Mouse (Mus musculus): ENCODE data around the gene Padi6. TPM values are rescaled to one million over a fixed set of nuclear protein-coding genes. Genes with fewer than 3 reads are reported as not detected.
A peak's percentile ranks its signal among the peaks of the same experiment; 100 is the strongest.

Padi6 gene
- polyA plus RNA-seq, 1 experiment from 2014 or later = not detected

DNA sequence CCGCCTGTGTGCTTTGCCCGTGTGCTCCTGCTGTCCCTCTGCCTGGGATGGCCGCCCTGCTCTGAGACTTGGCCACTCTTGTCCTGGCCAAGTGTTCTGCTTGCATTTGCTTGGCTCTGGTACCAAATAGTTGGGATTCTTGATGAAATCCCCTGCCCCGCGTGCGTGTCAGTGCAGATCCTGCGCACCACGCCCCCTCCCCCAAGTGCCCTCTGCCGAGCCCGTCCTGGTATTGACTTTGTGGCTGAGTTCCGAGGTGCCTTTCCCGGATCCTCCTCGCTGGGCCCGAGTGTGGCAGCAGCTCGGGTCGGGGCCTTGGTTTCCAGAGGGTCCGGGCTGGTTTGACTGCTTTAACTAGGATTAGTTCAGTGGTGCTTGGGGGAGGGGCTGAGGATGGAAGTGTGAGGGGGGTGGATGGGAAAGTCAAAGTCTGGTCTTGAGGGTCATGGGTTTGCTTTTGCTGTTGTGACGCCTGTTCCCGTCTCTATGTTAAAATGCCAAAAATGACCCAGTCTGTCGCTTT lies 20.4 kb downstream of the Padi6 start:
- no peak overlapping the region for H3K4me3 ChIP-seq (replicated peaks)
- 91% methylated on average over 20 of the region's 20 CpGs for WGBS
- no peaks in the 10 kb centered on the region for H3K9me3 ChIP-seq (replicated peaks)
- ATAC-seq (ENCODE audit: low FRiP score) = no peak
- H3K4me2 ChIP-seq = no peak overlapping the region
- no peak overlapping the region for H3K27ac ChIP-seq (replicated peaks)
- peaks cover 55% of the 10 kb centered on the region for H3K36me3 ChIP-seq
- no peaks in the 10 kb centered on the region for H3K27me3 ChIP-seq (replicated peaks)
- H3K4me1 ChIP-seq = peaks cover 14% of the 10 kb centered on the region; the same call in 1 of the 2 replicates
- H3K9ac ChIP-seq (replicated peaks) = 0 out of 2 replicates have a peak overlapping the region, but pooled peaks have one; percentile 10

DNA sequence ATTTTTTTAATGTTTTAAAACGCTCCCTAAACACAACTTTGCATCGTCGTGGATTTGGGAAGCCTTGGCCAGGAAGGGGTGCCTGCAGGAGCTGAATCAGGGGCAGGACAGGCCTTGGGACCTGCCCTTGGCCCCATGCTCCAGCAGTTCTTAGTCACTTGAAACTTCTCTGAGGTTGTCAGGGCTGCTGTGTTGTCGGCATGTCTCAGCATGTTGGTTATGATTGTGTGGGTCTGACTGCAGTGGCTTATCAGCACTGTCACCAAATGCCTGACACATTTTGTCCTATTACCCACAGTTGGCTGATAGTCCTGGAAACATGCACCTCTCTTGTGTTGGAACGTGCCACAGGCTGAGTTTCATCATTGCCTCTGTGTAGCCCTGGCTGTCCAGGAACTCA lies 22.4 kb downstream of the Padi6 start:
- H3K9me3 ChIP-seq (replicated peaks) = no peaks in the 10 kb centered on the region
- no peak for ATAC-seq (ENCODE audit: low FRiP score)
- H3K27me3 ChIP-seq (replicated peaks) = no peaks in the 10 kb centered on the region
- H3K27ac ChIP-seq (replicated peaks) = no peak overlapping the region
- H3K9ac ChIP-seq (replicated peaks) = no peak overlapping the region
- H3K4me2 ChIP-seq = no peak overlapping the region
- WGBS = 92% methylated on average over 5 of the region's 5 CpGs
- H3K4me3 ChIP-seq (replicated peaks) = no peak overlapping the region
- peaks cover 75% of the 10 kb centered on the region for H3K36me3 ChIP-seq
- H3K4me1 ChIP-seq = peaks cover 14% of the 10 kb centered on the region; the same call in 1 of the 2 replicates

DNA sequence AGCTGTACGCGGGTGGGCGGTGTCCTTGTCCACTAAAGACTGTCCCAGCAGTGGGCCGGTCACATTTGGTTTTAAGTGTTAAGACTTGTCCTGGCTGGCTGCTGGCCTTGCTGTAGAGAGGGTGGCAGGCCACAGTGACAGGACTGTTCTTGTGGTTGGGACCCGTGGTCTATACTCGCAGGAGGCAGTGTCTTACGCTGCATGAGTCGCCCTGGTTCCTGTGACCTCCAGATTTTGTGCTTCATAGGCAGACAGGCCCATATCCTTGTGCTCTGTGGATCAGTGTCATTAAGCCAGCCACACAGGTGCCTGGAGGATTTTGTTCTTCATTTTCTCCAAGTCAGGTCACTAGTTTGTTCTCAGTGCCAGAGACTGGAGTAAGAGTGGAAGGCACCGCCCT lies 24.0 kb downstream of the Padi6 start:
- Histone ChIP-seq H3K9me3 (replicated peaks) (no peaks in the 10 kb centered on the region), H3K4me3 (replicated peaks) (no peak overlapping the region)
- WGBS = 94% methylated on average over 9 of the region's 9 CpGs

DNA sequence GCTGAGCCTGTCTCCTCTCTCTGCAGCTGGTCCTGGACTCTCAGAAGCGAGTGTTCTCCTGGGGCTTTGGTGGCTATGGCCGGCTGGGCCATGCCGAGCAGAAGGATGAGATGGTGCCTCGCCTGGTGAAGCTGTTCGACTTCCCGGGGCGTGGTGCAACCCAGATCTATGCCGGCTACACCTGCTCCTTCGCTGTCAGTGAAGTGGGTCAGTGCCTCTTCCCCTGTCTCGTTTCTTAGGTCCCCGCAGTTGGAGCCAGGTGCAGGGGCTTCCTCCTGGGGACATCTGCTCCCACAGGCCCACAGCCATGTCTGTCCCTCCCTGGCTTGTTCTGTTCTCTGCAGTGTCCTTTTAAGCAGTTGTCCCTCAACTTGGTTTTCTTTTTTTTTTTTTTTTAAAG lies 25.4 kb downstream of the Padi6 start:
- Histone ChIP-seq H3K27ac (replicated peaks) (no peak overlapping the region), H3K9ac (replicated peaks) (no peak overlapping the region), H3K27me3 (replicated peaks) (no peaks in the 10 kb centered on the region), H3K4me1 (peaks cover 15% of the 10 kb centered on the region), H3K4me2 (no peak overlapping the region), H3K36me3 (peaks cover 85% of the 10 kb centered on the region), H3K9me3 (replicated peaks) (no peaks in the 10 kb centered on the region), H3K4me3 (replicated peaks) (no peak overlapping the region)
- ATAC-seq (ENCODE audit: low FRiP score) = no peak
- 92% methylated on average over 11 of the region's 11 CpGs for WGBS

More for the DNA sequence above, 24.0 kb downstream of the Padi6 start:
- H3K27me3 ChIP-seq (replicated peaks) = no peaks in the 10 kb centered on the region
- peaks cover 14% of the 10 kb centered on the region for H3K4me1 ChIP-seq
- peaks cover 85% of the 10 kb centered on the region for H3K36me3 ChIP-seq
- H3K4me2 ChIP-seq = no peak overlapping the region
- no peak for ATAC-seq (ENCODE audit: low FRiP score)
- no peak overlapping the region for H3K9ac ChIP-seq (replicated peaks)
- no peak overlapping the region for H3K27ac ChIP-seq (replicated peaks)

DNA sequence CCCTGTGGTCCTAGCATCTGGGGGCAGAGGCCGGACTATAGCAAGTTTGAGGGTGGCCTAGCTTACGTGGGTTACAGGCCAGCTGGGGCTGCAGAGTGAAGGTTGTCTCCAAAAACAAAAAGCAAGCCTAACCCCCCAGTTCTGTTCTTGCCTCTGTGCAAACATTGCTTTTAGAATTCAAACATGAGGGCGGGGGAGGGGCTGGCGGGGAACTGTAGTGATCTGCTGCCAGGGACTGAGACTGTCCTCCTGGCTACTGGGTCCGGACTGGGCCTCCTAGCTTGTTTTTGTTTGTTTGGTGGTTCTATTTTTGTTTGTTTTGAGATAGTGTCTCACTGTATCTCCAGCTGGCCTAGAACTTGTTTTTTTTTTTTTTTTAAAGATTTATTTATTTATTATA lies 27.9 kb downstream of the Padi6 start:
- 85% methylated on average over 5 of the region's 5 CpGs for WGBS
- Histone ChIP-seq H3K9ac (replicated peaks) (no peak overlapping the region), H3K27ac (replicated peaks) (peak overlapping the region; percentile 52), H3K4me1 (peaks cover 15% of the 10 kb centered on the region), H3K4me2 (no peak overlapping the region), H3K36me3 (peaks cover 85% of the 10 kb centered on the region), H3K9me3 (replicated peaks) (no peaks in the 10 kb centered on the region), H3K27me3 (replicated peaks) (no peaks in the 10 kb centered on the region), H3K4me3 (replicated peaks) (no peak overlapping the region)
- ATAC-seq (ENCODE audit: low FRiP score) = peak; percentile 22; the same call in 1 of the 2 replicates

DNA sequence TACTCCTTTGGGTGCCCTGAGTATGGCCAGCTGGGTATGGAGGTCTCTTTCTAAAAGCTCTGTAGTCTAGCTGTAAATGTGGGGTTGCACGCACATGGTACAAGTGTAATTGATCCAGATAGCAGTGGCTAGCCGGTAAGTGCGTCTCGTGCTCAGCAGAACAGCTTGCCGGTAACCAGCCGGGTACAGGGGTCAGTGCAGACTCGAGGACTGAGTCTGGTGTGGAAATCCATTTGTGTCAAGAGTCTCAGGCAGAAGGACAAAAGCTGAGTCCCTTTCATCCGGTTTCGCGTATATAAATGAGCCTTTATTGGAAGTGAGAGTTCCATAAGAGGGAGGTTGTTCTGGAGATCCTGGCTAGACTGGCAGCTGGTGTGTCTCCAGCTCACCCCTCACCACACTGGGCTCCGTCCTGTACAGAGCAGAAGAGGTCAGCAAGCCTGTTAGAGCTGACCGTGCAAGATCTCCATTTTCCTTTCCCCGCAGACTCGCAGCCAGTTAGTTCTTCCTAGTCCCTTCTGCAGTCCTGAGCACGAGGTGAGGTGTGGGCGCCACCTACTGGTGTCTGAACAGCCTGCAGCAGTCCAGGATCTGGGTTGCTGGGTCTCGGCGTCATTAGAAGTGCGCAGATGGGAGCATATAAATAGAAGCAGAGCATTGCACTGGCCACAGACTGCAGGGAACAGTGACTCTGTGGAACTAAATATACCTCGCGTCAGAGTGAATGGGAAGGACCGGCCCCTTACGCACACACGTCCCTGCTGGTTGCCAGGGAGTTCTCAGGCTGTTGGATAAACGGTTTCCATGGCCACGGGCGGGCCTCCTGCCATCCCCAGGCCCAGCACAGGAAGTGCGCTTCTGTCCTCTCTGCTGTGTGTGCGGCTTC lies 28.7 kb downstream of the Padi6 start:
- peaks cover 16% of the 10 kb centered on the region for H3K4me1 ChIP-seq
- no peaks in the 10 kb centered on the region for H3K9me3 ChIP-seq (replicated peaks)
- H3K4me3 ChIP-seq (replicated peaks) = no peak overlapping the region
- WGBS = 29% methylated on average over 29 of the region's 29 CpGs
- H3K27ac ChIP-seq (replicated peaks) = peak overlapping the region; percentile 69
- no peak overlapping the region for H3K9ac ChIP-seq (replicated peaks)
- ATAC-seq (ENCODE audit: low FRiP score) = peak; percentile 88
- no peak overlapping the region for H3K4me2 ChIP-seq
- peaks cover 85% of the 10 kb centered on the region for H3K36me3 ChIP-seq
- no peaks in the 10 kb centered on the region for H3K27me3 ChIP-seq (replicated peaks)

DNA sequence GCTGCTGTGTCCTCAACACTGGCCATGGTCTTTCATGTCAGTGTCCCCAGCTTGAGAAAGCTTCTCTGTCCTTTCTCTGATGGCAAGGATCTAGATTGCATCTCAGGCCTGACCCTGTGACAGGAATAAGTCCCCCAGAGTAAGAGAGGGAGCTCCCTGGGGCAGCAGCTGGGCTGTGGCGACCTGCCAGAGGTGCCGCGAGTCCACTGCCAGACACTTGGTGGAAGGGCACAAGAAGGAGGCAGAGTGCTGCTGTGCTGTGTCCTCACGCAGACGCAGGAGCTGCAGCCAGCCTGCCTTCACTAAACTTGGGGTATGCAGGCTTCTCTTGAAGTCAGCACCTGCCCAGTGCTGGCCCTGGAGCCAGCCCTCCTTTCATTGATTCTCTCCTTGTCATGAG lies 31.1 kb downstream of the Padi6 start:
- Histone ChIP-seq H3K27me3 (replicated peaks) (no peaks in the 10 kb centered on the region), H3K4me1 (peaks cover 35% of the 10 kb centered on the region), H3K9ac (replicated peaks) (no peak overlapping the region), H3K9me3 (replicated peaks) (no peaks in the 10 kb centered on the region), H3K36me3 (peaks cover 80% of the 10 kb centered on the region), H3K4me2 (no peak overlapping the region), H3K4me3 (replicated peaks) (no peak overlapping the region), H3K27ac (replicated peaks) (no peak overlapping the region)
- WGBS = 83% methylated on average over 5 of the region's 5 CpGs
- no peak for ATAC-seq (ENCODE audit: low FRiP score)

DNA sequence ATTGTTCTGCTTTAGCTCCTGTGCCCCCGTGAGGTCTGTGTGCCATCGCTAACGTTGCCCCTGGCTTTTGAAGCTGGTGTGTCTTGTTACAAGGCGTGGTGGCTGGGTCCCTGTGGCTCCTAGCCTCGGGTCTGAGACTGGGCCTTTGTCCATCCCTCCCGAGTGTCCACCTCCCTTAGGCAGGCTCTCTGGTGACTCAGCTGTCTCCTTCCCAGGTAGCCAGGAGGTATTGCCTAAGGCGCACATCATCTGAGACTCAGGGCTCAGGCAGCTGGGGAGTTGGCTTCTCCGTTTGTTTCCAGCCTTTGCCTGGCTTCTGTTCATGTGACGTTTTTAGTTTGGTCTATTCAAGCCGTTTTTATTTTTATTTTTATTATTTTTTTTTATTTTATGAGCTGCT lies 31.7 kb downstream of the Padi6 start:
- ATAC-seq (ENCODE audit: low FRiP score) = no peak
- H3K4me2 ChIP-seq = no peak overlapping the region
- WGBS = 77% methylated on average over 10 of the region's 10 CpGs
- H3K4me3 ChIP-seq (replicated peaks) = no peak overlapping the region
- no peaks in the 10 kb centered on the region for H3K27me3 ChIP-seq (replicated peaks)
- H3K9me3 ChIP-seq (replicated peaks) = no peaks in the 10 kb centered on the region
- H3K9ac ChIP-seq (replicated peaks) = no peak overlapping the region
- peaks cover 75% of the 10 kb centered on the region for H3K36me3 ChIP-seq
- no peak overlapping the region for H3K27ac ChIP-seq (replicated peaks)
- H3K4me1 ChIP-seq = peaks cover 41% of the 10 kb centered on the region

DNA sequence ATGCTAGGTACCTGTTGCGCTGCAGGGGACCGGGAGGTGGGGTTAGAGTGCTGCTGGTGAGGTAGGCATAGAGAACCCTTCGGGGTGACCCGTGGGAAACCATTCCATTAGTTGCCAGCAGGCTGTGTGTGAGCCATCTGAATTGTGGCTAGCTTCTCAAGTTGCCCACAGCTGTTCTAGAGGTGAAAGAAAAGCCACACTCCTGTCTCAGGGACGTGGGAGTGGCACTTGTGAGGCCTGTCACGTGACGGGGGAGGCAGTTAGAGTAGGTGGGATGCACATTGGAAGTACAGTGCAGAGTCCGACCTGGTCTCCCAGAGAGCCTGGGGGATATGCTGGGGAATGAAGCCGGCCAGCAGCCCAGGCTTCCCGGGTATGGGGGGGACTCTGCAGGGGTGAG lies 32.8 kb downstream of the Padi6 start:
- Histone ChIP-seq H3K27ac (replicated peaks) (no peak overlapping the region), H3K27me3 (replicated peaks) (no peaks in the 10 kb centered on the region), H3K36me3 (peaks cover 66% of the 10 kb centered on the region), H3K9me3 (replicated peaks) (no peaks in the 10 kb centered on the region), H3K4me2 (no peak overlapping the region), H3K4me1 (peaks cover 50% of the 10 kb centered on the region), H3K9ac (replicated peaks) (no peak overlapping the region), H3K4me3 (replicated peaks) (no peak overlapping the region)
- 84% methylated on average over 10 of the region's 10 CpGs for WGBS
- no peak for ATAC-seq (ENCODE audit: low FRiP score)

DNA sequence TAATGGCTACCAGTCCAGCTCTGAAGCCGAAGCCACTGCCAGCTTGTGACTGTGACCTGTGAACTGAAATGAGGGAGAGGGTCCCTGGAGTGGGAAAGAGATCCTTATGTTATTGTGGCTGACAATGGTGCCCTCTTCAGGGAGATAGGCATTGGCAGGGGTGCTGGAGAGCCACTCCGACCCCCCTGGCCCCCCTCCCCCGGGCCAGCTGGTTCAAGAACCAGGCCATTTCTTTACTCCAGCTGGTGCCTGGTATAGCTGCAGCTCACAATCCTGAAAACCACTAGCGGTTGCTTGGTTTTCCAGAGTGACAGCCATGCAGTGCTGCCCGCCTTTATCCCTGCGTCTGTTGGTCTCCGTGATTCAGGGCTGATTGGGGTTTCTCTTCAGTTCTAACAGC lies 33.3 kb downstream of the Padi6 start:
- Histone ChIP-seq H3K9ac (replicated peaks) (no peak overlapping the region), H3K9me3 (replicated peaks) (no peaks in the 10 kb centered on the region), H3K27ac (replicated peaks) (no peak overlapping the region), H3K4me2 (no peak overlapping the region), H3K27me3 (replicated peaks) (no peaks in the 10 kb centered on the region), H3K4me1 (peaks cover 50% of the 10 kb centered on the region), H3K36me3 (peaks cover 61% of the 10 kb centered on the region), H3K4me3 (replicated peaks) (no peak overlapping the region)
- 71% methylated on average over 7 of the region's 7 CpGs for WGBS
- ATAC-seq (ENCODE audit: low FRiP score) = no peak

DNA sequence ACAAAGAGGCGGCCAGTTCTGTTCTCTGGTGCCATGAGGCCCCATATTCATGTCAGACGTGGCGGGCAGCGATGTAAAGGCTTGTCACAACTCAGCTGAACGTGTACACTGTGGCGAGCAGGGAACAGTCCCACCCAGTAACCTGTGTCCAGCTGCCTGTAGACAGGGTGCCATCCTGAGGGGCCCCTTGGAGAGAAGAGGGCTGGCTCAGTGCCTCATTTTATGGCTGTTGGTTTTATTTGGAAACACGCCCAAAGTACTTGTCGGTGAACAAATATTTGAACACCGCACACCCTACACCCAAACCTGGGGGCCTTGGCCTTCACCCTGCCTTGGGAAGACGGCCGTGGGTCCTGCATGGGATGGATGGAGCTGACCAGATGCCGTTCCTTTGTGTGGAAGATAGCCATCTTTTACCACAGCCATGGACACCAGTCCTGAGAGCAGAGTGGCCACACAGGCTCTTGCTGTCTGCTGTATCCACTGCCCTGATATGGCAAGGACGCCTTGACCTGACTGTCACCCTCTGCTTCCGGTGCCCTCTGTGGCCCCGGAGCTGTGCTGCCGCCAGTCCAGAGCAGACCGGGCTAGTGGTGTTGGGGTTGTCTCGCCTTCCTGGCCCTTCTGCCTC lies 34.0 kb downstream of the Padi6 start:
- no peak for ATAC-seq (ENCODE audit: low FRiP score)
- no peak overlapping the region for H3K4me3 ChIP-seq (replicated peaks)
- H3K27ac ChIP-seq (replicated peaks) = no peak overlapping the region; the same call in 1 of the 2 replicates
- no peak overlapping the region for H3K4me2 ChIP-seq
- no peaks in the 10 kb centered on the region for H3K27me3 ChIP-seq (replicated peaks)
- H3K9ac ChIP-seq (replicated peaks) = no peak overlapping the region
- WGBS = 80% methylated on average over 18 of the region's 18 CpGs
- peaks cover 51% of the 10 kb centered on the region for H3K4me1 ChIP-seq
- H3K9me3 ChIP-seq (replicated peaks) = no peaks in the 10 kb centered on the region
- peaks cover 58% of the 10 kb centered on the region for H3K36me3 ChIP-seq

DNA sequence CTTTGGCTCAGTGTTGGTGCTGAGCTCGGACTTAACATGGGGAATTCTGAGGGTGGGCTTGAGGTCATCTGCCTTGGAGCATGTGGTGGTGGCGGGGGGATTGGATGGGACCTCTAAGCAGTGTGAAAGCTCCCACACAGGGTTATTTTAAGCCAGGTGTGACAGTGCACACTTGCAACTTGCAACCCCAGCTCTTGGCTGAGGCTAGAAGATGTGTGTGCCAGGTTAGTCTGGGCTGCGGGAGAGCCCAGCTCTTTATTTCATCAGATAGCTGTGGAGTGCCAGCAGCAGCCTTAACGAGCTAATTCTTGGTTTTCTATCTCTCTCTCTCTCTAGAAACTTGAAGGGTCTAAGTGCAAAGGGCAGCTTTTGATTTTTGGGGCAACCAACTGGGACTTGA lies 34.8 kb downstream of the Padi6 start:
- Histone ChIP-seq H3K27ac (replicated peaks) (0 out of 2 replicates have a peak overlapping the region, but pooled peaks have one; percentile 0), H3K9ac (replicated peaks) (no peak overlapping the region), H3K27me3 (replicated peaks) (no peaks in the 10 kb centered on the region), H3K4me1 (peaks cover 55% of the 10 kb centered on the region), H3K4me3 (replicated peaks) (no peak overlapping the region), H3K36me3 (peaks cover 55% of the 10 kb centered on the region), H3K9me3 (replicated peaks) (no peaks in the 10 kb centered on the region), H3K4me2 (no peak overlapping the region)
- 82% methylated on average over 4 of the region's 4 CpGs for WGBS
- no peak for ATAC-seq (ENCODE audit: low FRiP score)

Measured in neural tube, embryonic 15.5 days (tissue).